Mouse (Mus musculus) ovary, adult 18-20 months (tissue): ENCODE results near the gene Clec2g.
"Not testable (repeated sequence)": the region's sequence is repeated elsewhere in the genome, so short reads cannot be mapped to it uniquely, and the experiment has no call there.

Source experiments
- DNase-seq: peaks from one replicate; pipeline ENCODE4 v3.0.0; 2022; ENCODE audit warnings: low spot score, mixed read lengths

Clec2g gene

DNA sequence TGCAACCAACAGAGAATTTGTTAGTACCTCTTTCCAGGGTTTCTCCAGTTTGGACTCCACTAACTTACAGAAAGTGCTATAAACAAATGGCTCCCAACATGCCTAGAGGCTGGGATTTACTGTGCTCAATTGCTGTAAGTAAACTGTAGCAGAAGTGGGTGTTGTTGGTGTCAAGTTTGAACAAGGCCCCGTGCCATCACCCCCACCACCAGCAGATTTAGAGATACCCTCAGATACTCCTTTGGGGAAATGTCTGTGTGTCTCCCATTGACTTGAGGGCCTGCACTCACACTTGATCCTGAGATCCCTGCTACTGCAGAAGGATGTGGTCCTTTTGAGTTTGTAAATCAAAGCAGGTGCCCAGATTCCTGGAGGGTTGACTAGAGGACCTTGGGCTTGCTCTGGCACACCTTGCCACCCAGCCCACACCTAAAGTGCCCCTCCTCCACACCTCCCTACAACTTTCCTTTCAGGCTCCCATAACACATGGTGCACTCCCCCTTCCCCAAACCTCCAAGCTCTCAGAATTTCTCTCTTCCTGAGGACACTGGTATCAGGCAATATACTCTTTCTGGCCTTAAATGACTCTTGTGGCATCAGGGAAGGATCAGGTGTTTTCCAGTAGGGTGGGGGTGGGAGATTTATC lies 37.3 kb downstream of the Clec2g start:
- DNase-seq: no peak

DNA sequence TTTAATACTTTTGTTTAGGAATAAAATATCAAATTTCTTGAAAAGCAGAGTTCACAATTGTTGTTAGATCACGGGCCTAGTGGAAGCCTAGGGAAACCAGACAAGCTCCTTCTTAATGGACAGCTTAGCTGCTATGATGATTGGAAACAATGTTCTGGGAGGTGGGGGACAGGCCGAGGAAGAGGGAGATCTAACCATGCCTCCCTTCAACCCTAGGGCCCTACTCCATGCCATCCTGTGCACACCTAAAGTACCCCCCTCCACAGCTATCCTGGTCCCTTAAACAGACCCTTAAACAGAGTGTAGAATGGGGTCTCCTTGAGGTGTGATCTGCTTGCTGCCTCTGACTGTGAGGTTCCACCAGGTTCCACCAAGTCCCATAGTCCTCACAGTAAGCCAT lies 38.0 kb downstream of the Clec2g start:
- DNase-seq: no peak

DNA sequence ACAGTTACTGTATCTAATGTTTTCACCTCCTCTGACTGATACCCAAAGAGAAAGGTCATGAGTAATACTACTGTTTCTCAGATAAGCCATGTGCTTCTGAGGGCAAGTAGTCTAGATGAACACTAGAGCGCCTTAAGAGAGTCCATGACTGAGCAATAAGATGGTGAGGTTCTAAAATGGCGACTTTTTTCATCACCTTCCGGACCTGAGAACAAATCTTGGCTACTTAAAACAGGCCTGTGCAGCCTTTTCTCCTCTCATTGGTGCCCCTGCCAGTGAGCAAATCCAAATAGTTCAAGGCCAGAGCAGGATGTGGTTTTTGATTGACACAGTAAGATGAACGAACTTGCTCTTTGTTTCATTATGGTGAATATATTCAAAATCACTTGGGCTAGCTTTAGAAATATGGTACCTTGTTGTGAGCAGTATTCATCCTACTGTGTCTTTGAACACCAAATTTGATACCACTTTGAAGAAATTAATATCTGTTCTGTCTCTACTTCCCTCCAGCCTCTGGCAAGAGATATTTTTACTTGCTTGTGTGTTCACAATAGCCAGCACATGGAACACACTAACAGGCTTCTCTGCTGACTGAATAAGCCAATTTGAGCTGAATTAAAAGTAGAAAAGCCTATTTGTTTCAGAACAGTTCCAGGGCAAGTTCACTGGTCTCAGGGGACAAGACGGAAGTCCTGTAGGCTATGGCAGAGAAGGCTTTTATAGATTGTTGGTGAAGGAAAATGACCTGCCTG lies 38.7 kb downstream of the Clec2g start:
- no peak for DNase-seq

DNA sequence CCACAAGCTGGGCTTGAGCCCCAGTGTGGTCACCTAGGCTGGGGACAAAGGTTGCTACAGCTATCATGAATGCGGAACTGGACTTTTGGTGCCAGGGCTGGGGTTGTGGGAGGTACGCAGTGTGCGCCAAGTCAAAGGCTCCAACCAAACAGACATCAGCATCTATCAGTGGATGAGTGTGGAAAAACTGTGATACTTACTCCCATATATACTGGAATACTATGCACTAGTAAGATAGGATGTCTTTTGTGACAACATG lies 39.2 kb downstream of the Clec2g start:
- no peak for DNase-seq

DNA sequence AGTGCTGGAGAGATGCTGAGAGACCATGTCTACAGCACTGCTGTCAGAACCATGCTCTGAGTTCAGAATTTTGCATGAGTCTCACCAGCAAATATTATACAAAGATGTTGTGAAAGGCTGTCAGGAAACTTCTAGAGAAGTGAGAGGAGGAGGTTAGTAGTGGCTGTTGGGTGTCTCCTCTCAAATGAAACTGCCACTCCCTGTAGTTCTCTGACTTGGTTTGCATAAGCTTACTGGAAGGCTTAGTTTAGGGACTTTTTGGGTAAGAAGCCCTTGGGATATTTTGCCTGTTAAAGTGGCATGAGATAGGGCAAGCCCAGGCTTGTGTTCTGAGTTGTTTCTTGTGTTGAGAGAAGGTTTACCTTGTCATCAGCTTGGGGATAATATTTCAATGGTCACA lies 40.7 kb downstream of the Clec2g start:
- DNase-seq: not testable (repeated sequence)

DNA sequence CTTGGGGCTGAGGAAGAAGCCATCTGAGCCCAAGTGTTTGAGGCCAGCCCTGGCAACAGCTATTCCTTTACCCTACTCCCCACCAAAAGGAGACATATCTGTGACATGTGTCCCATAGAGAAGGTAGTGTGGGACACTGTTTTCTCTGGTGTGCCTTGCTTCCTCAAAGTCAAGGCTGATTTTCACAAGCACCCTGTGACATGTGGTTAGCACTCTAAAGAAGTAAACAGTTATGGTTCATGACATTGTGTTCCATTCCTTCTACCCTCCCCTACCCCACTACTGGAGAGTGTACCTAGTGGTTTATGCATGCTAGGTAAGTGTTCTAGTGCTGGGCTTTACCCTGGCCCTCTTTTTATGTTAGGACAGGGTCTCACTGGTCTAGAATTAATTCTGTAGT lies 42.0 kb downstream of the Clec2g start:
- DNase-seq: no peak

DNA sequence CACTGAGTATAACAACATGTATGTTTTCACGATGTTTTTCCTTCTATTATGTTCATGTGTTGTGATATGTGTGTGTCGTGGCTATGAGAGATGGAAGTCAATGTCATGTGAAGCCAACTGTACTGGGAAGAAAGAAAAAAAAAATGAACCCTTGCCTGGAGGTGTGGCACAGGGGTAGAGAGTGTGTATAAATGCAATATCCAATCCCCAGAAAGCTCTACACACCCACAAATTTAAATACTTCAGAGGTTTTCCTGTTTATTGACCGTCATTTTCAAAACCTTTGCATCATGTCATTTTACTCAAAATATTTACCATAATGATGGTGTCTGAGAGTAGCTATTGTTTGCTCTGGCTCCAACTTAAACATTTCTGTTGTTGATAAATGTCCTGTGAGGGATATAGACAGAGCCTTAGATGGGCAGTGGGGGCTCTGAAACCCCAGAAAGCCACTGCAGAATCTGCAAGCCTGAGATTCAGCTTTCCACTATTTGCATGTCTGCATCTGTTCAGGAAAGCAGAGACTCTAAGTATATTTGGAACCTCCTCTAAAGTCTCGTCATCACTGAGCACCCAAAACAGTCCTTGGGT lies 47.9 kb downstream of the Clec2g start:
- DNase-seq: not testable (repeated sequence)

DNA sequence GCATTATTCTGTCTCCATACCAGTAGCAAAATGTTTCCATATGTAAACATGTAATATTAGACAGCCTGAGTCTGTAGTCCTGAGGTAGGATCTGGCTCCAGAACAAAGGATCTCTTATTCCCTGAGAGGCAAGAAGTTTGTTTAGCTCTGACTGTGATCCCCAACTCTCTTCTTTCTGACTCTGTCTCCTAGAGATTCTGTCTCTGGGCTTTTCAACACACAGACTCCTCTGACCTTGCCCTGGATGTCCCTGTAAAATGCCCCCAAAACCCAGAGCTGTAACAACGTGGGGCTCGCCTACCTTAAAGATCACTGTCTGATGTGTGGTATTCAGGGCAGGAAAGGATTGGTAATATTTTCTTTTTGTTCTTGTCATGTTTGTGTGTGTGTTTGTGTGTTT lies 58.2 kb downstream of the Clec2g start:
- no peak for DNase-seq

DNA sequence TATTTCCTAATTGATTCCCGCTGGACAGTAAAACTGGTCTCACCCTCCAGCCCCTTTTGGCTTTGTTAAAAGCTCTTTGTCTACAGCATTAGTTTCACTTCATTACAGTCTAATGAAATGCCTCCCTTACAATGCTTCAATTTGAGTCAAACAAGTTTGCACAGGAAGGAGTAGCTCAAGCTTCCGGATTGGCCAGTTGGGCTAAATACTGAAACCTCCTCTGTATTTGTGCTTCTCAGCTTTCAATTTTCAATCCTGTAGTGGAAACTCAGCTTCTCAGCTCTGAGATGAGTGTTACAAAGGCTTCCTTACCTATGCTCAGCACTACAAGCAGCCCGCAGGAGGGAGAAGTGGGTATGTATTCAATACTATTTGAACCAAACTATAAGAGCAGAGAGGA lies 58.6 kb downstream of the Clec2g start:
- no peak for DNase-seq

DNA sequence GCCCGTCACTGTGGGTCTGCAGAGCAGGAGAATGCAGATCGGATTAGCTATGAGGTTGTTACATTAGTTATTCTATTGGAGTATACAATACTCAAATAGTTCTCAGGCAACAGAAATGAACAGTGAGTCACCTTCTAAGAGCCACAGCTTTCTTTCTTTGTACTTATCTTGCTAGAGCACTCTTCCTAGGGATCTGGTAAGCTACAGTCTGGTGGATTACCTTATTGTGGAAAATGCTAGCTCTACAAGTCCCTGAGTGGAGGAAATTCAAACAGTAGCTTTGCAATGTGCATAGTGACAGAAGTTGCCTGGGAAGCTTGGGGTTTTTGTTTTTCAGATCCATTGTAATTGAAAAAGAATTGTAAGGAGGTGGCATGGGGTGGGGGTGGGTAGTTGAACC lies 59.0 kb downstream of the Clec2g start:
- no peak for DNase-seq

DNA sequence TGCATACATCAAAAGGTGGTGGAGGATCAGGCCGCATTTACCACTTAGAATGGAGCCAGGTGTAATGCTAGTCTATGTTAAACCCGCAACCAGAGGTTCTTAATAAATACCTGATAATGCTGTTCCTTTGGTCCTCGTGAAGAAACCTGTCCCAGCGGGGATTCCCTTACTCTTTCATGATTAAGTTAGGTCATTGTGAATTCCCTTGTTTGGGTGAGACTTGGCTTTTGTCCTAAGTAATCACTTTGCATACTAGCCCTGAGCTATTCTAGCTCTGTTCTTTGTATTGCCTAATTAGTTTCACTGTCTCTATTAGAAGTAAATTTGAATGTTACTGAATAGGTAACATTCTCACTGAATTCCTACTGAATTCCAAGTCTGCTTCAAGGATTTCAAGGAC lies 60.2 kb downstream of the Clec2g start:
- no peak for DNase-seq

DNA sequence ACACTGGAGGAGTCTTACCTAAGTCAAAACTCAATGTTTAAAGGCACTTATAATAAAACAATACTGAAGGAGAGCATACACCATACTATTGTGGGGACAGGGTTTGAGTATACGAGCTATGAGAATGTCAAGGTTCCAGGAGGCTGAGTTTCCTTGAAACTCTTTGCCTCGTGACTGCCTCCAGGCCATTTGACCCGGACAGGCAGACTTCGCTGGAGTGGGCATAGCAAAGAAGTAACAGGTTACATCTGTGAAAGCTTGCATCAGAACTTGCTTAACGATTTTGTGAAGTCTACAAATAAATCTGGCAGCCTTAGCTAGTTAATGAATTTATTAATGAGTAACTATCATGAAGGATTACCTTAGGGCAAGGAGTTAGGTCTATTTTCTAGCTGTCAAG lies 60.6 kb downstream of the Clec2g start:
- no peak for DNase-seq

DNA sequence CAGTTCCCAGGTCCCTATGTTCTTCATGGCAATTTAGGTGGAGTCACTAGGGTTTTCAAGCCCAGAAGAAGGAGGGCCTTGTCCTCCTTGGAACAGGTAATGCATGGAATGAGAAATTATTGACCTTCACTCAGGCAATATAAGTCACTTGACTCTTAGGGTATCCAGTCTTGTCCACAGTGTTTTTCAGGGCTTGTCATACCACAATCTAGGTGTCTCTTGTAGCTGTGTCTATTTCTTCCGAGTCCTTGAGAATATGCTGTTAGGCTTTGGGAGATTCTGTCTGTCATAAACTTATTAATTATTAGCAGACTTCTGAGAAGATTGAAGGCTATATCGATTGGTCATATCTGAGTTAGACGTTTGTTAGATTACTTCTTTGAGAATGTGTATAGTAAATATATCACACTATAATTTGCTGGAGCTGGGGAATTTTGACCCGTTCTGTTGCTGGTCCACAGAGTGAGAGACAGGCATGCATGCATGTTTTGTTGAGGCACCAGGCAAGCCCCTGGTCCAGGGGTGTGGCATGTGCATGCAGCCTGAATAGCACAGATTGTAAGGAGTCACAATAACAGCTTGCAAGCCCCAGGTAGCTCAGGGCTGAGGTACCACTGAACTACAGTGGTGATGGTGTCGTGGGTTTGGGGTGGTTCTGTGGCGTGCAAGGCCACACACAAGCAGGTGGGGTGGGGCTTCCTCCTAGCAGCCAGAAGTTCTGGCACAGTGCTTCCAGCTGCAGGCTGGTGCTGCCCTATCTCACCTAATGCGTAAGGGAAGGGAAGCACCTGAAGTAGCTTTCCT lies 61.3 kb downstream of the Clec2g start:
- no peak for DNase-seq

DNA sequence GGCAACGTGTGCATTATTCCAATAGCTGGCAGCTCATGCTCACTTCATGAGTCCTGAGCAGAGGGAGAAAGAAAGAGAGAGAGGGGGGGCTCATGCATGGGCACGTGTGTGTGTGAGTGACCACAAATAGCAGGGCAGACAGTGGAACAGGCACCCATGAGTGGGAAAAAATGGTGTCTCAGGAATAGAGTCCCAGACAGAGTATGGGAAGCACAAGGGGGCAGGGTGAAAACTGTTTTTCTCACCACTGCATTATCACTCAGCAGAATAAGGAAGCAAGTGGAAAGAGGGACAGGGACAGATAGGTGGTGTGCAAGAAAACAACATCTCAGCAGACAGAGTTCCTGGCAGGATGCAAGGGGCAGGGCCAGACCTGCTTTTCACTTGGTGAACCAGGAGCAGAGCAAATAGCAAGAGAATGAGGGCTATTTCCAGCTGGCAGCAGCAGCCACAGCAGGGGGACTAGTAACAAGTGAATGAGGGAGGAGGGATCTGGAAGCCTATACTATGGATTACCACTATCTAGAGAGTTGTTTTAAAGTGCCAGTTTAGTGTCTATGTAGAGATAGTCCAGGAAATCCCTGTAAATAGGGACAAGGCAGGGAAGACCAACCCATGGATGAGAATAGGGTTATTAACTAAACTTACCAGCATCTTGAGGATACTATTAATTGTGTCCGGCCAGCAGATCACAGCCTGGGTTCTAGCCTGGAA lies 62.0 kb downstream of the Clec2g start:
- no peak for DNase-seq

DNA sequence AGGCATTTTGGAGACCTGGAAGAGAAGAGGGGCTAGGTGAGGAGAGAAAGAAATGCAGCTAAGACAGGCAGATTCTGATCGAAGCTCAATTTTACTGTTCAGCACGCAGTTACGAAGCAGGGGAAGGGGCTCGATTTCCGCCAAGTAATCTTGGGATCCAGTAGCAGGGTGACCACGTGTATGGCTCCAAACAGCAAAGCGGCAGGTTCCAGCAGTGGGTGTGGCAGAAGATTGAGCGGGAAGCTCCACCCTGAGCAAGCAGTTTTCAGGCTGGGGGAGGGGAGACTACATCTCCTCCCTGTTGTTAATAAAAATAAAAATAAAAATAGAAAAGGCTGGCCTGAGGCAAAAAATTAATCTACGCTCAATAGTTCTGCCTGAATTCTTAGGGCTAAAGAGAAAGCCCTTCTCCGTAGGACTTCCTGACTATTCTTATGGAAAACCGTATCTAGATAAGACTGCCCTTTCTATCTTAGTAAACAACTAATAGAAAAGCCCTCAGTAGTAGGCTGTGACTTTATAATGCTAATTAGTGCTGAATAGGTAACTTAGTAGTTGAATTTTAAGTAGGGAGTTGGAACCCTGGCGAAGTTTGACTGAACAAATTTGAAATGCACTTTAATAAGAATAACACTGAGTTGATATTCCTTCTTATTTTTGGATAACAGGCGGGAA lies 62.7 kb downstream of the Clec2g start:
- DNase-seq: no peak

DNA sequence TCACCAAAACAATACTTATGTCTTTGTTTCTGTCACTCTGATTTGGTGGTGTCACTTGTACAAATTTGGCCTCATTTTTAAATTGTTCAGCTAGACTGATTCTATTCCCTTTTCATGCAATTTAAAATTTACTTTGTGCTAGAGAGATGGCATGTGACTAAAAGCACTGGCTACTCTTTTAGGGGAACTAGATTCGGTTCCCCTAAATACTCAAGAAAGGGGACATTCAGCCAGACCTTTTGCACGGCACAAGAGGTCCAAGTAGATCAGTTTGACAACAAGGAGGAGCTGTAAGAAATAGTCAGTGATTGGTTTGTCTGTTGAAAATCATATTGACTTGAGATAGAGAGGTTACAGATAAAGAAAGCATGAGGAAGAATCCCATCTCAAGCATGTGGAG lies 67.2 kb downstream of the Clec2g start:
- DNase-seq: no peak

DNA sequence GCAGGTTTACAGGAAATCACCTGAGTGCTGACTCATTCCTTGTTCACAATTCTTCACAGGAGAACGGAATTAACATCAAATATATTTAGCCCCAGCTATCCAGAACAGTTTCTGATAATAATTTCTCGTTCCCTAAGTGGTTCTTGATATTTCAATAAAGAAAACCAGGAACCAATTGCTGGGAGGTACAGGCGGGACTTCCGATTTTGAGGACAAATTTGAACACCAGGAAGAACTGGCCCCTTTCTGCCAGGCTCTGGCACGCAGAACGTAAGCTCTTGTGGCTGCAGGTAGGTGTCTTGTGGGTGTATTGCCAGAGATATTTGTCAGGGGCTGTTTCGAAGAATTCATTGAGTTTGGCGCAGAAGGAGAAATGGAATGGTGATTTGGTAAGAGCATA lies 74.4 kb downstream of the Clec2g start:
- DNase-seq: no peak

DNA sequence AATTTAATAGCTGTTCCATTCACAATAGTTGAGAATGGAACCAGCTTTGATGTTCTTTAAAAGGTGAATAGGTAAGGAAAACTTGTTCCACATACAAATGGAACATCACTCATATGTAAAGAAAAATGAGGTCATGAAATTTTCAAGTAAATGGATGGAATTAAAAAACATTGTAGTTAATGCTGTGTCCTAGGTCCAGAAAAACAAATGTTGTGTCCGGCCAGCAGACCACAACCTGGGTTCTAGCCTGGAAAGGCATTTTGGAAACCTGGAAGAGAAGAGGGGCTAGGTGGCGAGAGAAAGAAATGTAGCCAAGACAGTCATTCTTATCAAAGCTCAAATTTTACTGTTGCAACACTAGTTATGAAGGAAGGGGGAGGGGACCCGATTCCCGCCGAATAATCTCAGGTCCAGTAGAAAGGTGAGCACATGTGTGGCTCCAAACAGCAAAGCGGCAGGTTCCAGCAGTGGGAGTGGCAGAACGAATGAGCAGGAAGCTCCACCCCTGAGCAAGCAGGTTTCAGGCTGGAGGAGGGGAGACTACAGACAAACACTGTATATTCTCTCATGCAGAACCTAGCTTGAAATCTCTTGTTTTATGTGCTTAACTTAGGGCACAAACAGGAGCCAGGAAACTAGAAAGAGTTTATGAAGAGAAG lies 75.8 kb downstream of the Clec2g start:
- not testable (repeated sequence) for DNase-seq

DNA sequence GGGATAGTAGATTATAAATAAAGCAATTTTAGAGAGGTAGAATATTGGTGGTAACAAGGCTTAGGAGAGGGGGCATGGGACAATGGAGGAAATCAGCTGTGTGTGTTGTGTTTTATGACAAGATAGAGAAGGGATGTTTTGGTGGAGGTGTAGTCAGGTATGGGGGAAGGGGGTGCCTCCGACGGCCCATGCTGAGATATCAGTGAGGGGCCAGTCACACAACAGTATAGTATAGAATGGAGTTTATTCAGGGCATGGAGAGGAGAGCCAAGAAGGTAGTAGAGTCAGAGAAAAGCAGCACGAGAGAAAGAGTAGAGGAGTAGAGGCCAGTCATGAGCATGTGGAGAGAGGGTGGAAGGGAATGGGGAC lies 76.3 kb downstream of the Clec2g start:
- no peak for DNase-seq

DNA sequence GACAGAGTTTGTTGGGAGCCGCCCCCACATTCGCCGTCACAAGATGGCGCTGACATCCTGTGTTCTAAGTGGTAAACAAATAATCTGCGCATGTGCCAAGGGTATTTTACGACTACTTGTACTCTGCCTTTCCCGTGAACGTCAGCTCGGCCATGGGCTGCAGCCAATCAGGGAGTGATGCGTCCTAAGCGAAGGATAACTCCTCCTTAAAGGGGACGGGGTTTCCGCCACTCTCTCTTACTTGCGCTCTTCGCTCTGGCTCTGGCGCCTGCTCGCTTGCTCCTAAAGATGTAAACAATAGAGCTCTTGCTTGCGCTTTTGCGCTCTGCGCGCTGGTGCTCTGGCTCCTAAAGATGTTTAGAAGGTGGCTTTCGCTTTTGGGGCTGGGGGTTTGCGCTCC lies 77.8 kb downstream of the Clec2g start:
- DNase-seq: not testable (repeated sequence)

DNA sequence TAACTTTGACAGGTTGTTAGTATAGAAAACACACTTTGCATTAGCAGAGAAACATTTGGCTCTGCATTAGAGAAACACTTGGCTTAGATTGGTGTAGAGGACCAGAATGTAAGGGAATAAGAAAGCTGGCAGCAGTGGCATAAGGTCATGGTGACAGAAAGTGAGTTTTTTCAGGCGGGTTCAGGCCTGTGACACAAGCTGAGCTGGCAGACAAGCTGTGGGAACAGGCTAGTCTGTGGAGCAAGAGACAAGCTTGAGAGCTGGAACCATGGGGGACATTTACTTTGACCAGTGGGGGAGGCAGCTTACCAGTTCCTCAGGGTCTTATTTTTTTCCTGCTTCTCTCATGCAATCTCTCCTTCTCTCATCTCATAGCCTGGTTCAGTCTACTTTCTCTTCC lies 78.8 kb downstream of the Clec2g start:
- DNase-seq: no peak
